Mouse (Mus musculus) neutrophil, adult 5-6 weeks (primary cell): ENCODE results near the gene Polr1c. TPM values are rescaled to one million over a fixed set of nuclear protein-coding genes. Genes with fewer than 3 reads are reported as not detected.

Experiments used
- ATAC-seq: fragments of 151-379, 151-347 bp; 2 replicates; pipeline ENCODE4 v1.8.0; 2017; ENCODE audit warnings: mild to moderate bottlenecking, moderate TSS enrichment; ENCODE audit not compliant: insufficient number of reproducible peaks, poor library complexity, low FRiP score, severe bottlenecking; ENCODE audit errors: extremely low read depth
- total RNA-seq: library from RNA; stranded (forward); fragments of 200-1000 nt; gene quantifications from 2 replicates; pipeline ENCODE4 v1.2.3, GENCODE M21; 2017

Gene Polr1c
- total RNA-seq, 1 experiment from 2014 or later = 23.3 TPM

- ATAC-seq = no peak
Observed at GRCm38 (mm10) chr17:46237480-46237879, 10.4 kb downstream of the Polr1c start.

- no peak for ATAC-seq
Observed at GRCm38 (mm10) chr17:46237079-46237478, 10.8 kb downstream of the Polr1c start.

GRCm38 (mm10) chr17:46236067-46236466 is 11.8 kb downstream of the Polr1c start:
- ATAC-seq = no peak

- no peak for ATAC-seq
Observed at GRCm38 (mm10) chr17:46227576-46227975, 20.3 kb downstream of the Polr1c start.

- ATAC-seq = no peak
Observed at GRCm38 (mm10) chr17:46221601-46222000, 26.3 kb downstream of the Polr1c start.

- no peak for ATAC-seq
Observed at GRCm38 (mm10) chr17:46210550-46210949, 37.3 kb downstream of the Polr1c start.

GRCm38 (mm10) chr17:46206676-46207075 is 41.2 kb downstream of the Polr1c start:
- ATAC-seq = no peak

- no peak for ATAC-seq
Observed at GRCm38 (mm10) chr17:46203078-46203477, 44.8 kb downstream of the Polr1c start.

GRCm38 (mm10) chr17:46202421-46203071 is 45.3 kb downstream of the Polr1c start, which contains the start of the genes Polh and Xpo5:
Gene Polh, minus strand, starts transcription at chr17:46202645.
Gene Xpo5, plus strand, starts transcription at chr17:46202782.
- ATAC-seq = peak; percentile 82

- ATAC-seq = no peak
Observed at GRCm38 (mm10) chr17:46201151-46201550, 46.7 kb downstream of the Polr1c start.

Other genes starting within 250 kb of the Polr1c start
- gene Vegfa, start 215.7 kb downstream of the Polr1c start, total RNA-seq = 19.5 and 23.0 TPM in 2 replicates
- gene Mrps18a, start 137.1 kb downstream of the Polr1c start, total RNA-seq = 20.1 and 23.6 TPM in 2 replicates
- gene Rsph9, start 103.8 kb downstream of the Polr1c start, total RNA-seq = not detected in 2 replicates
- gene Mad2l1bp, start 94.5 kb downstream of the Polr1c start, total RNA-seq = 7.1 and 10.6 TPM in 2 replicates
- gene Gtpbp2, start 87.0 kb downstream of the Polr1c start, total RNA-seq = 181 and 188 TPM in 2 replicates
- 13.2 and 14.4 TPM in 2 replicates for gene Polh, start 45.4 kb downstream of the Polr1c start, total RNA-seq
- 30.9 and 37.5 TPM in 2 replicates for gene Xpo5, start 45.3 kb downstream of the Polr1c start, total RNA-seq
- gene Yipf3, start within 50 bp of the Polr1c start, total RNA-seq = 59.1 and 61.4 TPM in 2 replicates
- 0.74 and 1.3 TPM in 2 replicates for gene Lrrc73, start 5.5 kb upstream of the Polr1c start, total RNA-seq
- 17.2 and 17.8 TPM in 2 replicates for gene Tjap1, start 35.0 kb upstream of the Polr1c start, total RNA-seq
- not detected in 2 replicates for gene Dlk2, start 49.4 kb upstream of the Polr1c start, total RNA-seq
- 3.1 and 3.4 TPM in 2 replicates for gene Abcc10, start 80.3 kb upstream of the Polr1c start, total RNA-seq
- 216 and 260 TPM in 2 replicates for gene Zfp318, start 135.7 kb upstream of the Polr1c start, total RNA-seq
- gene Crip3, start 180.9 kb upstream of the Polr1c start, total RNA-seq = 2.3 and 4.3 TPM in 2 replicates
- not detected in 2 replicates for gene Slc22a7, start 190.4 kb upstream of the Polr1c start, total RNA-seq
- gene Ttbk1, start 239.6 kb upstream of the Polr1c start, total RNA-seq = 2.2 and 2.3 TPM in 2 replicates
- gene Dnph1, start 248.7 kb upstream of the Polr1c start, total RNA-seq = not detected in 2 replicates